Mouse (Mus musculus): ENCODE measurements around the gene Mrm2. TPM values are rescaled to one million over a fixed set of nuclear protein-coding genes. Genes with fewer than 3 reads are reported as not detected.

Mrm2 gene
- polyA plus RNA-seq, 1 experiment from 2014 or later = 19.3 TPM

DNA sequence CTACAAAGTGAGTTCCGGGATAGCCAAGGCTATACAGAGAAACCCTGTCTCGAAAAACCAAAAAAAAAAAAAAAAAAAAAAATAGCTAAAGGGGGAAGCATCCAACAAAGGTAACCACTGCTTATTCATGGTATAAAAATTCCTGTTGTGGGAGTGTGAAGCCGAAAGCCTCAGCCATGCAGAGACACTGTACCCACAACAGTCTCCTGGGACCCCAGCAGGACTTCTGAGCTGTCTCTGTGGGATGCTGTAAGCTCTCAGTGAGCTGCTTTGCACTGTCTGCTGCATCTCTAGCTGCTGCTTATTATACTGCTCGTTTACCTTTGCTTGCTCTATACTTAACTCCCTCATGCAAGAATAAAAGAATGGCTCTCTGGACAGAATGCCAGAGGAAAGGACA lies 33.4 kb downstream of the Mrm2 start:
- Histone ChIP-seq H3K27me3 (ENCODE audit: control insufficient read depth, insufficient read depth, low read length) (no peaks in the 10 kb centered on the region), H3K9me3 (ENCODE audit: control insufficient read depth, low read depth, low read length) (no peaks in the 10 kb centered on the region), H3K27ac (ENCODE audit: low read length) (no peak overlapping the region), H3K4me1 (ENCODE audit: control insufficient read depth, insufficient read depth, low read length) (no peaks in the 10 kb centered on the region), H3K36me3 (ENCODE audit: control insufficient read depth, insufficient read depth, low read length) (peaks cover 38% of the 10 kb centered on the region), H3K4me2 (replicated peaks; ENCODE audit: low read depth, low read length) (no peak overlapping the region), H3K9ac (replicated peaks; ENCODE audit: low read depth, low read length) (no peak overlapping the region), H3K4me3 (ENCODE audit: low read depth, low read length) (no peak overlapping the region)
- no peak for ATAC-seq (ENCODE audit: insufficient number of reproducible peaks, insufficient read depth, low FRiP score, low read depth)
- 85% methylated on average over 4 of the region's 4 CpGs for whole genome bisulfite sequencing

DNA sequence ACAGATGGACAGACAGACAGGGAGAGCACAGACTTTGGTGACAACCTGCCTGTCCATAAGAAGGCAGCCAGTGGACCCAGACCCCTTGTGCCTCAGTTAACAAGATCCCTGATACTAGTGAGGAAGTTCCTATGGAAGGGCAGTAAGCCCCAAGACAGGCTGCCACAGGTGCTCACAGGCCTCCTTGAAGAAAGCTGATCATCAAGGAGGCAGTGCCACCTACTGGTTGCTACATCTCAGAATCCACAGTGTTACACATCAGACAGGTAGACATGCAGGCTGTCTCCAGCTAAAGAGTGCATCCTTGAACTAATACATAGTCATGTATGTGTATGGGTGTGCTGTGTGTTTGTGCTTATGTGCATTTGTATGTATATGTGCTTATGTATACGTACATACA lies 39.5 kb downstream of the Mrm2 start:
- Histone ChIP-seq H3K36me3 (ENCODE audit: control insufficient read depth, insufficient read depth, low read length) (peaks cover 30% of the 10 kb centered on the region), H3K9ac (replicated peaks; ENCODE audit: low read depth, low read length) (no peak overlapping the region), H3K27ac (ENCODE audit: low read length) (no peak overlapping the region), H3K27me3 (ENCODE audit: control insufficient read depth, insufficient read depth, low read length) (no peaks in the 10 kb centered on the region), H3K9me3 (ENCODE audit: control insufficient read depth, low read depth, low read length) (no peaks in the 10 kb centered on the region), H3K4me1 (ENCODE audit: control insufficient read depth, insufficient read depth, low read length) (no peaks in the 10 kb centered on the region), H3K4me3 (ENCODE audit: low read depth, low read length) (no peak overlapping the region), H3K4me2 (replicated peaks; ENCODE audit: low read depth, low read length) (no peak overlapping the region)
- no peak for ATAC-seq (ENCODE audit: insufficient number of reproducible peaks, insufficient read depth, low FRiP score, low read depth)
- WGBS = 73% methylated on average over 1 of the region's 1 CpGs

GRCm38 (mm10) chr5:140289161-140289560 lies 42.5 kb downstream of the Mrm2 start:
- ATAC-seq (ENCODE audit: insufficient number of reproducible peaks, insufficient read depth, low FRiP score, low read depth) = no peak
- WGBS = 93% methylated on average over 2 of the region's 2 CpGs
- H3K9ac ChIP-seq (replicated peaks; ENCODE audit: low read depth, low read length) = no peak overlapping the region
- no peaks in the 10 kb centered on the region for H3K4me1 ChIP-seq (ENCODE audit: control insufficient read depth, insufficient read depth, low read length)
- H3K27me3 ChIP-seq (ENCODE audit: control insufficient read depth, insufficient read depth, low read length) = no peaks in the 10 kb centered on the region
- H3K4me3 ChIP-seq (ENCODE audit: low read depth, low read length) = no peak overlapping the region
- no peaks in the 10 kb centered on the region for H3K9me3 ChIP-seq (ENCODE audit: control insufficient read depth, low read depth, low read length)
- peaks cover 23% of the 10 kb centered on the region for H3K36me3 ChIP-seq (ENCODE audit: control insufficient read depth, insufficient read depth, low read length)
- H3K27ac ChIP-seq (ENCODE audit: low read length) = no peak overlapping the region
- no peak overlapping the region for H3K4me2 ChIP-seq (replicated peaks; ENCODE audit: low read depth, low read length)

DNA sequence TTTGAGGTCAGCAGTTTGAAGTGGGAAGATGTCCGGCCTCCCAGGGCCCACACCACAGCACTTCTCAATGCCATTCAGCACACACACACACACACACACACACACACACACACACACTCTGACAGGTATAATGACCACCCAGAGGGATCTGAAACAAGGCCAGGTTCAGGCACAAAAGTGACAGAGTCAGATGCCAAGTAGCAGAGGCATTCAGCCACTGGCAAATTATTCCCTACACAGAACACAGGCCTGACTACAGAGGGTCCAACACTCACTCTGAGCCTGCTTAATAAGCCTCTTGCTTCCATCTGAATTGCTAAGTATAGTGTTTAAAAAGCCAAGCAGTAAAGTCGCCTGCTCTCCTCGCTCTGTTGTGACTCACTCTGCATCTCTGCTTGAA lies 43.4 kb downstream of the Mrm2 start:
- H3K36me3 ChIP-seq (ENCODE audit: control insufficient read depth, insufficient read depth, low read length) = peaks cover 22% of the 10 kb centered on the region
- 90% methylated on average over 3 of the region's 3 CpGs for WGBS
- no peak overlapping the region for H3K9ac ChIP-seq (replicated peaks; ENCODE audit: low read depth, low read length)
- no peaks in the 10 kb centered on the region for H3K27me3 ChIP-seq (ENCODE audit: control insufficient read depth, insufficient read depth, low read length)
- no peaks in the 10 kb centered on the region for H3K9me3 ChIP-seq (ENCODE audit: control insufficient read depth, low read depth, low read length)
- ATAC-seq (ENCODE audit: insufficient number of reproducible peaks, insufficient read depth, low FRiP score, low read depth) = no peak
- no peaks in the 10 kb centered on the region for H3K4me1 ChIP-seq (ENCODE audit: control insufficient read depth, insufficient read depth, low read length)
- no peak overlapping the region for H3K4me3 ChIP-seq (ENCODE audit: low read depth, low read length)
- no peak overlapping the region for H3K4me2 ChIP-seq (replicated peaks; ENCODE audit: low read depth, low read length)
- no peak overlapping the region for H3K27ac ChIP-seq (ENCODE audit: low read length)

DNA sequence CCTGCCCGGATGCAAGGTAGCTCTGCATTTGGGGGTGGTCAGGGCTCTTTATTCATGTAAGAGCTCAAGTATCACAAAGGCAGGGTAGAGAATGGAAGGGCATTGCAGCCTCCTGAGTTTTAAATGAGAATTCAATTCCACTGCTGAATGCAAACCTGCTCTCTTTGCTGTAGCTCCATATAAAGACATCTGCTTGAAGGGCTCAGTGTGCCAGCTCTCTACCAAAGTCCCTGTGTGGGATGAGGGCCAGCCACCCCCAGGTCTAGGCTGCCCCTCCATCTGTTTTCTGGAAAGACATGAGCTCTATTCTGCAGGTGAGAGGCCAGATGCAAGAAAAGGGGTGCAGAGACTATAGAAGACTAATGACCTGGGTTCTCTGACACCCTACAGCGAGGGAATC lies 46.9 kb downstream of the Mrm2 start:
- Histone ChIP-seq H3K4me3 (ENCODE audit: low read depth, low read length) (no peak overlapping the region), H3K4me2 (replicated peaks; ENCODE audit: low read depth, low read length) (no peak overlapping the region)
- whole genome bisulfite sequencing = 83% methylated on average over 2 of the region's 2 CpGs

DNA sequence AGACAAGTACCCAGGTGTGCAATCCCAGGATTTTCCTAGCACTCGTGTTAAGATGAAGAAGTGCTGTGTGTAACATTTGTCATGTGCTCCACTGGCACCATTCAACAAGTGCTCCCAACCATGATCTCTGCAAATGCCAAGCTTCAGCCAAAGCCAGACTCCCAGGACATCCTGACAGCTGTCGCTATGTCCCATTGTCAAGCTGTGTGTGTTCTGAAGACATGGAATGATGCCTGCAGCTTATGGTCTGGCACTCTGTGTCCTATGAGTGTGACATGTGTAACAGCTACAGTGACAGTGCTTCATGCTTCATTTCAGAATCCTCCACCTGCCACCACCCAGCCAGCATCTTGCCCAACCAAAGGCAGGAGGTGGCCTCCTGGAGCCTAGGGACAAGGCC lies 47.7 kb downstream of the Mrm2 start:
- no peak overlapping the region for H3K4me2 ChIP-seq (replicated peaks; ENCODE audit: low read depth, low read length)
- H3K9ac ChIP-seq (replicated peaks; ENCODE audit: low read depth, low read length) = no peak overlapping the region
- no peak overlapping the region for H3K27ac ChIP-seq (ENCODE audit: low read length)
- H3K4me3 ChIP-seq (ENCODE audit: low read depth, low read length) = no peak overlapping the region
- no peaks in the 10 kb centered on the region for H3K9me3 ChIP-seq (ENCODE audit: control insufficient read depth, low read depth, low read length)
- H3K4me1 ChIP-seq (ENCODE audit: control insufficient read depth, insufficient read depth, low read length) = no peaks in the 10 kb centered on the region
- 90% methylated on average over 2 of the region's 2 CpGs for WGBS
- peaks cover 10% of the 10 kb centered on the region for H3K36me3 ChIP-seq (ENCODE audit: control insufficient read depth, insufficient read depth, low read length)
- H3K27me3 ChIP-seq (ENCODE audit: control insufficient read depth, insufficient read depth, low read length) = no peaks in the 10 kb centered on the region
- no peak for ATAC-seq (ENCODE audit: insufficient number of reproducible peaks, insufficient read depth, low FRiP score, low read depth)

More for the DNA sequence above, 46.9 kb downstream of the Mrm2 start:
- Histone ChIP-seq H3K36me3 (ENCODE audit: control insufficient read depth, insufficient read depth, low read length) (peaks cover 17% of the 10 kb centered on the region), H3K27ac (ENCODE audit: low read length) (no peak overlapping the region), H3K9me3 (ENCODE audit: control insufficient read depth, low read depth, low read length) (no peaks in the 10 kb centered on the region), H3K27me3 (ENCODE audit: control insufficient read depth, insufficient read depth, low read length) (no peaks in the 10 kb centered on the region), H3K9ac (replicated peaks; ENCODE audit: low read depth, low read length) (no peak overlapping the region), H3K4me1 (ENCODE audit: control insufficient read depth, insufficient read depth, low read length) (no peaks in the 10 kb centered on the region)
- no peak for ATAC-seq (ENCODE audit: insufficient number of reproducible peaks, insufficient read depth, low FRiP score, low read depth)

DNA sequence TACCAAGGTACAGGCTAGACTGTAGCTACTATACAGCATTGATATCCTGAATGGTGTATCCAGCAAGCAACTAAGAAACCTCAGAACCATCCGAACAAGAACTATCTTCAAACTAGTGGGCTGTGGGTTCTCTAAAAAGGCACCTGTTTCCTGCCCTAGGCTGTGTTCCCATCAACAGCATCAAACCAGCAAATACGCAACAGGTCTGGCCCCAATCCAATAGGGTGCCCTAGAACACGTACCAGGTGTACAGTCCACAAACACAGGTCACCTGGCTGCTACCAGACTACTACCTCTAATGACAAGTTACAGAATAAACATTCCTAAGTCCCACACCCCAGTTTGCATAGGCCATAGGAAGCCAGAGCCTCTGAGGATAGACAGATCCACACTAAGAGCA lies 48.8 kb downstream of the Mrm2 start:
- no peaks in the 10 kb centered on the region for H3K4me1 ChIP-seq (ENCODE audit: control insufficient read depth, insufficient read depth, low read length)
- H3K9me3 ChIP-seq (ENCODE audit: control insufficient read depth, low read depth, low read length) = no peaks in the 10 kb centered on the region
- H3K9ac ChIP-seq (replicated peaks; ENCODE audit: low read depth, low read length) = no peak overlapping the region
- no peak overlapping the region for H3K4me3 ChIP-seq (ENCODE audit: low read depth, low read length)
- H3K36me3 ChIP-seq (ENCODE audit: control insufficient read depth, insufficient read depth, low read length) = peaks cover 10% of the 10 kb centered on the region
- H3K27me3 ChIP-seq (ENCODE audit: control insufficient read depth, insufficient read depth, low read length) = no peaks in the 10 kb centered on the region
- no peak for ATAC-seq (ENCODE audit: insufficient number of reproducible peaks, insufficient read depth, low FRiP score, low read depth)
- H3K27ac ChIP-seq (ENCODE audit: low read length) = no peak overlapping the region
- H3K4me2 ChIP-seq (replicated peaks; ENCODE audit: low read depth, low read length) = no peak overlapping the region
- WGBS = 84% methylated on average over 3 of the region's 3 CpGs

DNA sequence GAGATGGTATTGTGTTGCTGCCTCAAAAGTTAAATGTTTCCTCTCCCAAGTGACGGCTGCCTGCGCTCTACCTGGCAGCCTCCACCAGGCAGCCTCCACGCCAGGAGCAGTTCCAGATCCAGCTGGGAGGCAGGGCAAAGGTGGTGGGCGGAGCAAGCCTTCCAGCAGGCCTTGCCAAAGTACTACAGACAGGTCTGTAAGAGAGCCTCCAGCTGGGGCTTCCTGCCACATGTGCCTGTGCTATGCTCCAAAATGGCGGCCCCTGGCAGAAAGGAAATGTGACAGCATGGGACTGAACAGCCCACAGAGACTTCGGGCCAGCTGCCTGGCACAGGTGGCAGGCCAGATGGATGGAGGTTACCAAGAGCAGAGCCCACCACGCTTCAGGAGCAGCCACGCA lies 49.3 kb downstream of the Mrm2 start:
- Histone ChIP-seq H3K4me2 (replicated peaks; ENCODE audit: low read depth, low read length) (no peak overlapping the region), H3K9ac (replicated peaks; ENCODE audit: low read depth, low read length) (no peak overlapping the region), H3K27ac (ENCODE audit: low read length) (no peak overlapping the region), H3K4me3 (ENCODE audit: low read depth, low read length) (no peak overlapping the region), H3K9me3 (ENCODE audit: control insufficient read depth, low read depth, low read length) (no peaks in the 10 kb centered on the region), H3K4me1 (ENCODE audit: control insufficient read depth, insufficient read depth, low read length) (no peaks in the 10 kb centered on the region), H3K27me3 (ENCODE audit: control insufficient read depth, insufficient read depth, low read length) (no peaks in the 10 kb centered on the region), H3K36me3 (ENCODE audit: control insufficient read depth, insufficient read depth, low read length) (peaks cover 10% of the 10 kb centered on the region)
- 74% methylated on average over 8 of the region's 8 CpGs for WGBS
- ATAC-seq (ENCODE audit: insufficient number of reproducible peaks, insufficient read depth, low FRiP score, low read depth) = no peak

DNA sequence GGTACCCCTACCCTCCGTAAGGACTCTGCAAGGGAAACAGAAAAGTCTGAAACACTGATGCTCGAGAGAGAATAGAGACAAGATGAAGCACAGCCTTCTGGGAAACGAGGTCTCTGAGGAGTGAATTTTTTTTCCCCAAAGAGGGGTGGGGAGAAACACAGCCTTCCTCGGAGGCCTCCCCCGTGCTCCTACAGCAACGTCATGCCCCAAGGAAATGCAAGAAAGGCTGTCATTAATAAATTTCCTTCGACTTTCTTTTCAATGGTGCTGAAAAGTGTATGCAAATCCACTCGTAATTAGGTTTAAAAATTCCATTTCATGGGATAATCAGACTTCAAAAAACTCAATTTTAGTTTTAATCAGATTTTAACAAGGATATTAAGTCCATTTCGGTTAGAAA lies 51.5 kb downstream of the Mrm2 start:
- Histone ChIP-seq H3K4me1 (ENCODE audit: control insufficient read depth, insufficient read depth, low read length) (no peaks in the 10 kb centered on the region), H3K9me3 (ENCODE audit: control insufficient read depth, low read depth, low read length) (no peaks in the 10 kb centered on the region), H3K9ac (replicated peaks; ENCODE audit: low read depth, low read length) (no peak overlapping the region), H3K27ac (ENCODE audit: low read length) (no peak overlapping the region), H3K36me3 (ENCODE audit: control insufficient read depth, insufficient read depth, low read length) (peaks cover 7% of the 10 kb centered on the region), H3K4me2 (replicated peaks; ENCODE audit: low read depth, low read length) (no peak overlapping the region), H3K4me3 (ENCODE audit: low read depth, low read length) (no peak overlapping the region), H3K27me3 (ENCODE audit: control insufficient read depth, insufficient read depth, low read length) (no peaks in the 10 kb centered on the region)
- 80% methylated on average over 9 of the region's 9 CpGs for WGBS
- no peak for ATAC-seq (ENCODE audit: insufficient number of reproducible peaks, insufficient read depth, low FRiP score, low read depth)
